Mouse (Mus musculus) embryo, embryonic 11.5 days (tissue): ENCODE measurements at regions not wholly inside any gene's neighbourhood (a gene's known extent, or its start where the extent isn't known, plus 50 kb on each side); places are given as distances from the start of the nearest gene placed in this dataset.

Source experiments
- DNase-seq: peaks from one replicate; pipeline ENCODE4 v3.0.0-alpha.2; 2012; ENCODE audit warnings: low read depth, low spot score

- DNase-seq, result no peak
Measured at GRCm38 (mm10) chr3:125155319-125155718, 248.6 kb upstream of the Ndst4 start.

DNA sequence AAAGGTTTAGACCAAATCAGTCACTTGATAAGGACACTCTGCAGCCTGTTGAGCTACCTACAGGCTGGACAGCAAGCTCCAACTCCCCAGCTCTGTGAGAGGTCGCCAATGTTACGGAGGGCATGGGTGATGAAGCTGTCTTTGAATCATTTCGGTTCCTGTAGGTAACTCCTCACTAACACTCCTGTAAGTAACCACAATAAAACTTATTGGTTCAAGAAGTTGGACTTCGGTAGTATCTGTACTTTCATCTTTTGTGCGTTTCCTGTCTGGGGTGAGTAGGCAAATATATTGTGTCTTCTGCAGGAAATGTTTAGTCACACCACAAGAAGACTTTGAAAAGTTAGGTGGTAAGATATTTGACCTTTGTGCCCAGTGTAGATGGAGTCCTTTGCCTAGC is 244.1 kb upstream of the Ndst4 start:
- no peak for DNase-seq

DNA sequence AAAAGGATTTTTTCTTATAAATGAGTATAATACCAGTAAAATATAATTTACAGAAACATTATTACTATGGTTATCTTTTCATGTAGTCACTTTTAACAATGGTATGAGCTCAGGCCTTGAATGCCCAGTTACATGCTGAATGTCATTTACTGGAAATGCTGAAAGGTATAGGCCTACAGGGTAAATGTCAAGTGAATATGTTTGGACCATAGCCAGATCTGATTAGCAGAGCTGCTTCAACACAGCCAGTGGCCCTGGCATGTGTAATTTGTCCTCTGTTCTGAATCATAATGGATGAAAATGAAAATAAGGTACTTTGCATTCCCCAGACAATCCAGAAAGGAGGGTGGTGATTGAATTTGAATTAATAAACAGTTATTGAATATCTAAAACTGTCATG is 213.3 kb upstream of the Ndst4 start:
- DNase-seq, result no peak

- no peak for DNase-seq
Measured at GRCm38 (mm10) chr3:125220913-125221312, 183.0 kb upstream of the Ndst4 start.

- DNase-seq, result no peak
Measured at GRCm38 (mm10) chr3:125251124-125251523, 152.8 kb upstream of the Ndst4 start.

DNA sequence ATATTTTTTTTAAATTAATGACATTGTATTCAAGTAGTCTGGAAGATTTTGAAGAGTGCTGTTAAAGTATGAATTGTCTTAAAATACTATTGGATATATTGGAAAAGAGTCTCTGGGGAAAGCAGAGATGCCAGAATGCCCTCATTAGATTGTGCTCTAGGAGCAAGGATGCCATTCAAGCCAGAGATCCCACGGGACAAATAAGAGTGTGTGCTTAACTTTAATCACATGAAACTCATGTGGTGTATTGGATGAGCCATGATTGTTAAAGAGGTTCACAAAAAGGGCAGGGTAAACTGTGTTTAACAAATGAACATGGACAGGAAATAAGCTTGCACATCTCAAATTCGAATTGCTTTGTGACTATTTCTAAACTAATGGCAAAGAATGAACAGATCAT is 143.0 kb upstream of the Ndst4 start:
- no peak for DNase-seq

GRCm38 (mm10) chr3:125270695-125271094 is 133.2 kb upstream of the Ndst4 start:
- no peak for DNase-seq

DNA sequence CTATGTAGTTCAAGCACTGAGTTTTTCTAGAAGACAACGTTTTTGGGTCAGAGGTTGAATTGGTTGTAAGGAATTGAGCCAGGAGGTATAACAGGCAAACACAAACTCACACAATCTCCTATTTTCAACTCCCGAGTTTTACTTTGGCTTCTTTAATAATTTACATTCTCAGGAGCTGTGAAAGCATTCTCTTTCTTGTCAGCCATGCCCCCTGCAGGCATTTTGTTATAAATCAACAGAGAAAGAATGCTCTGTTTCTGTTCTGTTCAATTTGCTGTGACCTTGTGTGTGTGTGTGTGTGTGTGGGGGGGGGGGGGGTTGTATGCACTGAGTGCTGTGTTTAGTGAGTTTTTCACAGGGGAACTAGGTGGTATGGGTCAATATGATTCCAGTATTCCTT is 132.7 kb upstream of the Ndst4 start:
- DNase-seq, result peak; percentile 8

DNA sequence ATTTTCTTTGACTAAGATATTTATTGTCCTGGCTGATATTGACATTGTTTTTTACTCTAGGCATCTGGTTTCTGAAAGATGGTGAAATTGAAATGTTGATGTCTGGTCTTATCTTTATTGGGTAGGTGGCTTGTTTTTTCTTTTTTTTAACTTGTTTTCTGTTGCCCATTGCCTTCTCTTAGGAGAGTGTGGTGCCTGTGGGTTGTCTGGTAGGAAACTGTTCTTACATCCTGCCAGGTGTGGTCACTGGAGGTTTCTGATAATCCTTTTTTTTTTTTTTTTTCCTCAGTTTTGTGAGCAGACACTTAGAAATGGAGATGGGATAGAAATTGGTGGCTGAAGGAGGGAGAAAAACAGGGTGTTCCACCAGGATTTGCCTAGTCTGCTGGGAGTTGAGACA is 125.3 kb upstream of the Ndst4 start:
- DNase-seq, result no peak

- no peak for DNase-seq
Measured at GRCm38 (mm10) chr3:125279007-125279406, 124.9 kb upstream of the Ndst4 start.

DNA sequence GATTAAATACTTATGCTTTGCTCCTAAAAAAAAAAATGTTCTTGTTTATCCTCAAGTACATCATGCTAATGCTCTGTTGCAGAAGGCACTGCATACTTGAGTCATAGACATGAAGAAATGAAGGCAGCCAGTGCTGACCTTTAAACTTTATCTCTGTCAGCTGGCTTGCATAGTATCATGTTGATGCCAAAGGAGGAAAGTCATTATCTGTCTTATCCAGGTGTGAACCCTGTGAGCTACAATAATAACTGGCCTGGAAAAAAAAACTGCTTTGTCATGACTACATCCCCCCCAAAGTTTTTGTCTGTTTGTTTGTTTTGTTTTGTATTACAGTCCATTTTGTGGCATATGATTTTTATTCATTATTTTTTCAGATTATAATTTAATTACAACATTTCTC is 124.3 kb upstream of the Ndst4 start:
- DNase-seq, result no peak

- no peak for DNase-seq
Measured at GRCm38 (mm10) chr3:125288598-125288997, 115.3 kb upstream of the Ndst4 start.

GRCm38 (mm10) chr3:125289355-125289933 is 114.4 kb upstream of the Ndst4 start:
- no peak for DNase-seq

GRCm38 (mm10) chr3:125306675-125307074 is 97.2 kb upstream of the Ndst4 start:
- no peak for DNase-seq

GRCm38 (mm10) chr3:125327079-125327478 is 76.8 kb upstream of the Ndst4 start:
- no peak for DNase-seq

DNA sequence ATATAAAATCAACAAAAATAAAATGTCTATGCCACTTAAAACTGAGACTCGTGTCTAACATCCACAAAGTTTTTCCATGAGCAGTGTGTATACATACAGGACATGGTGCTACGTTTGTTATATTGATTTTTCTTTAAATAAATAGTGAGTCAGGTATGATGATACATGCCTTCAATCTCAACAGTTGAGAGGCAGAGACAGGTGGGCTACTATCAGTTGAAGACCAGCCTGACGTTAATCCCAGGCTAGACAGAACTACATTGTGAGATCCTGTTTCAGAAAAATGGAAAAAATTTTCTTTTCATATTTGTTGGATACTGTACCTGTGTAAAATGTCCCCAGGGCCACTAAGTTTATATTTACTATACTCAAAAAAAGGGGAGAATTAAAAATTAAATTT is 66.5 kb upstream of the Ndst4 start:
- DNase-seq, result no peak

DNA sequence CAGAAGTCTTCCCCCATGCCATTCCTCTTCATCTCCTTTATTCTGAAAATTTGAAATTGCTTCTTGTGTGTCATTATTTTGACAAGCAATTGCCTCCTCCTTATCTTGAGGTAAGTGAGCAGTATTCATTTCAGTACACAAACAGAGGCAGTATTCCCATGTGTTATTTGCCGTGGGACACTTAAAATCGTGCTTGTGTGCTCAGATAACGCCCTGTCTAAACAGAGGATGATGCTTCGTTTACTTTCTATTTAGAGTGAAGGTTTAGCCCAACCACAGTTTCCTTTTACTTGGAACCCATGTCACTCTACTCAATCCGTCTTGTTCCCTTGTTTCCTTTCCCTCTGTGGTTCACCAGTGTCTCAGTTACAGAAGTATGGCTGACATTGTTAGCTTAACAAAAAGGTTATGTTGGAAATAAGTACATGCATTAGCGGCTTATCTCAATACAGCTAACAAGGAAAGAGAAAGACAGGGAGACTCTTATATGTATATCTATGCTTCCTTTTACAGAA is 65.6 kb upstream of the Ndst4 start:
- no peak for DNase-seq
